Mouse (Mus musculus) lung, postnatal 0 days (tissue): ENCODE data around the gene Top2a. TPM values are rescaled to one million over a fixed set of nuclear protein-coding genes. Genes with fewer than 3 reads are reported as not detected.
A peak's percentile ranks its signal among the peaks of the same experiment; 100 is the strongest.

Source experiments
- ATAC-seq: fragments of 200-750 bp; cut with Nextera tagmentation; 2 replicates; pipeline ENCODE4 v1.8.0; 2017; ENCODE audit warnings: moderate library complexity
- DNase-seq: peaks from one replicate; pipeline ENCODE4 v3.0.0-alpha.2; 2016; ENCODE audit warnings: low spot score
- H3K27ac ChIP-seq: fragments of 300-500 bp; sonication (generic); 2 replicates; pipeline ENCODE4 v1.5.1; 2014; ENCODE audit warnings: antibody characterized with exemption, mild to moderate bottlenecking, low read length, mixed read lengths
- H3K27me3 ChIP-seq: fragments of 300-500 bp; sonication (generic); replicated peaks from 2 replicates; pipeline ENCODE4 v1.6.1; 2014; ENCODE audit warnings: low read length, mixed read lengths; ENCODE audit not compliant: insufficient read depth
- H3K36me3 ChIP-seq: fragments of 300-500 bp; sonication (generic); 2 replicates; pipeline ENCODE4 v1.6.1; 2014; ENCODE audit warnings: low read length, mixed read lengths; ENCODE audit not compliant: insufficient read depth
- H3K4me1 ChIP-seq: fragments of 300-500 bp; sonication (generic); 2 replicates; pipeline ENCODE4 v1.6.1; 2014; ENCODE audit warnings: antibody characterized with exemption, low read depth, low read length, mixed read lengths; ENCODE audit not compliant: insufficient read depth
- H3K4me2 ChIP-seq: fragments of 300-500 bp; sonication (generic); replicated peaks from 2 replicates; pipeline ENCODE4 v1.6.1; 2014; ENCODE audit warnings: low read depth, mild to moderate bottlenecking, low read length, moderate library complexity, mixed read lengths
- H3K4me3 ChIP-seq: fragments of 300-500 bp; sonication (generic); 2 replicates; pipeline ENCODE4 v1.5.1; 2014; ENCODE audit warnings: low read depth, low read length
- H3K9ac ChIP-seq: fragments of 300-500 bp; sonication (generic); replicated peaks from 2 replicates; pipeline ENCODE4 v1.6.1; 2014; ENCODE audit warnings: low read depth, mild to moderate bottlenecking
- H3K9me3 ChIP-seq: fragments of 300-500 bp; sonication (generic); 2 replicates; pipeline ENCODE4 v1.6.1; 2016; ENCODE audit warnings: low read length, mixed read lengths
- CTCF ChIP-seq: IDR thresholded peaks from 2 replicates; pipeline ENCODE4 v1.5.1; 2016; ENCODE audit warnings: antibody characterized with exemption, mild to moderate bottlenecking
- EP300 ChIP-seq: IDR thresholded peaks from 2 replicates; pipeline ENCODE4 v1.6.1; 2016; ENCODE audit warnings: antibody characterized with exemption, mild to moderate bottlenecking, control low read depth
- WGBS: fragments of 180-500 bp; shearing (Covaris S2); extraction: QIAGEN DNeasy Blood & Tissue Kit; methylation state at CpG from one replicate; pipeline ENCODE4 v1.1.7; 2014; 5-methylcytosine and 5-hydroxymethylcytosine counted together
- polyA plus RNA-seq: library from polyadenylated mRNA; unstranded; fragments of >200 nt; fragmentation: Nextera tagmentation; extraction: Ambion mirVana; gene quantifications from 2 replicates; pipeline ENCODE4 v1.2.1, GENCODE M21; 2015

Gene Top2a
- polyA plus RNA-seq, 1 experiment from 2014 or later: 11.1 TPM

GRCm38 (mm10) chr11:98964616-98965415, 59.2 kb downstream of the Top2a start:
- WGBS: 16% methylated on average over 15 of the region's 15 CpGs
- H3K27me3 ChIP-seq: no peaks in the 10 kb centered on the region
- peak overlapping the region; percentile 10; the same call in 1 of the 2 replicates for H3K4me3 ChIP-seq
- TF ChIP-seq EP300 (no peak), CTCF (no peak)
- H3K36me3 ChIP-seq: peaks cover 7% of the 10 kb centered on the region
- H3K4me2 ChIP-seq: peak overlapping the region; percentile 98
- no peak for ATAC-seq
- DNase-seq: no peak
- peak overlapping the region; percentile 29 for H3K9ac ChIP-seq
- H3K27ac ChIP-seq: peak overlapping the region; percentile 84
- peaks cover 43% of the 10 kb centered on the region for H3K4me1 ChIP-seq
- H3K9me3 ChIP-seq: no peaks in the 10 kb centered on the region

- TF ChIP-seq EP300 (no peak), CTCF (no peak)
- peak overlapping the region; percentile 98 for H3K4me2 ChIP-seq
- WGBS: 5% methylated on average over 6 of the region's 6 CpGs
- peak overlapping the region; percentile 63 for H3K4me3 ChIP-seq
- peaks cover 3% of the 10 kb centered on the region; the same call in 1 of the 2 replicates for H3K36me3 ChIP-seq
- H3K27ac ChIP-seq: peak overlapping the region; percentile 84
- no peak for ATAC-seq
- peak overlapping the region; percentile 29; the same call in 1 of the 2 replicates for H3K9ac ChIP-seq
- no peak for DNase-seq
- H3K27me3 ChIP-seq: no peaks in the 10 kb centered on the region
- peaks cover 45% of the 10 kb centered on the region for H3K4me1 ChIP-seq
- no peaks in the 10 kb centered on the region for H3K9me3 ChIP-seq
These were observed 59.8 kb downstream of the Top2a start for GRCm38 (mm10) chr11:98964201-98964615.

DNA sequence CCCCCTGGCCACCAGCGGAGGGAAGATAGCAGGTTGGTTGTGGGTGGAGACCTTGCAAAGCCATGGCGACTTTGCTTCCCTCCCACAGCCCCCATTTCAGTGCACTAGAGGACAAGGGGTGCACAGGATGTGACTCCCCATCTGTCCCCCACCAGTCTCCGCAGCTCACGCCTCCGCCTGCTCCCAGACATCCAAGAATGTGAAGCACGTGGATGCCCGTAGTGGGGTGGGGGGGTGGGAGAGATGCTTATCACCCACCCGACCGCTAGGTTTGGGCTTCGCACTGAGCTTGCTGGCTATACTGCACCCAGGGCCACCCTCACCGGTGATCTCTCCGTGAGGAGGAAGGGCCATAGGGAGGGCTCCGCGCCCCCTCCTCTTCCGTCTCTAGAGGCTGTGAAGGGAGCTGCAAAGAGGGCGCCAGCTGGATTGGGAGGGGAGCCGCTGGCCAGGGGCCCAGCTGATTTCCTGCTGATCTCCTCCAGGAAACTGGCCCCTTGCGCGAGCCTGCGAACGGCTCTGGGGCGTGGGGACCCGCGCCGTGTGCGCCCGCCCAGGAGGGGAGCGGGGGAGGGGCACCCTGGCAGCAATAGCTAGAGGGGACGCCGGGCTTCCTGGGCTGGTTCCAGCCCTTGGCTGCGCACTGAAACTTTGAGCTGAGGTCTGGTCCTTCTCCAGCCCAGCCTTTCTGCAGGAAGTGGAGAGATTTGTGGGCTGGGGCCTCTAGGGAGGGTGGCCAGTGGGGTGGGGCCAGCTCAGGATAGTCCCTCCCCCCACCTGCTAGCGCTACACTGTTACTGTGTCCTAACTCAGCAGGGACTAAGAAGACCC, 60.6 kb downstream of the Top2a start:
- WGBS: under 1% methylated on average over 22 of the region's 32 CpGs
- peaks cover 3% of the 10 kb centered on the region; the same call in 1 of the 2 replicates for H3K36me3 ChIP-seq
- TF ChIP-seq CTCF (peak; percentile 44), EP300 (peak; percentile 57)
- peaks cover 42% of the 10 kb centered on the region for H3K4me1 ChIP-seq
- peak overlapping the region; percentile 63 for H3K4me3 ChIP-seq
- ATAC-seq: peak; percentile 82
- H3K9ac ChIP-seq: peak overlapping the region; percentile 69
- peak overlapping the region; percentile 84 for H3K27ac ChIP-seq
- no peaks in the 10 kb centered on the region for H3K27me3 ChIP-seq
- peak overlapping the region; percentile 98 for H3K4me2 ChIP-seq
- no peaks in the 10 kb centered on the region for H3K9me3 ChIP-seq
- peak; percentile 97 for DNase-seq

DNA sequence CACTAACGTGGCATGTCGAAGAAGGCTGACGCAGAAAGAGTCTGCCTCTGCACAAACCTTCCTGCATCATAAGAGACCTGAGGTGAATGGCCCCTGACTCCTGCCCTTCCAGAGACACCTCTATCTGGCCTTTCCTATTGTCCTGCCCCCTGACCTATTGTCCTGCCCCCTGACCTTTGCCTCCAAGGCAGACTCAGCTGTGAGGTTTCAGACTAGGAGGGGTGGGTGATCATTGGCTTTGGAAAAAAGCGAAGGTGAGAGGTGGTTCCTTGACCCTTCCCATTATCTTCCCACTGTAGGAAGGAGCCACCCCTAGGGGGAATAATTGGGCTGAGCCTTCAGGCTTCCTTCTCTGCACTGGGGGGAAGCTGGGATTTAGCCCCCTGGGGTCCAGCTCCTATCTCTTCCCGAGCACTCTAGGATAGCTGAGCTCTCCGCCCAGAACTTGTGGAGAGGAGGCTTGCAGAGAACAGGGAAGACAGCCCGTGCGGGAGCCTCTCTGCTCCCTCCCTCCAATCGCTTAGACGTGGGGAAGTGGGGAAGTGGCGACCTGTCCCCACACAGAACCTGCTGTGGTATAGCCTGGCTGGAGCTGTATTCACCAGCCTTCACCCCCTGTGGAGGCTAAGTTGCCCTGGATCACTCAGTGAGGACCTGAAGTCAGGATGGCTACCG, 61.4 kb downstream of the Top2a start:
- H3K4me3 ChIP-seq: peak overlapping the region; percentile 63
- DNase-seq (no peak), ATAC-seq (no peak)
- peak overlapping the region; percentile 69 for H3K9ac ChIP-seq
- peak overlapping the region; percentile 98 for H3K4me2 ChIP-seq
- no peaks in the 10 kb centered on the region for H3K27me3 ChIP-seq
- H3K36me3 ChIP-seq: peaks cover 3% of the 10 kb centered on the region; the same call in 1 of the 2 replicates
- WGBS: 11% methylated on average over 12 of the region's 12 CpGs
- no peak for TF ChIP-seq EP300
- TF ChIP-seq CTCF: 0 out of 2 replicates have a peak, but pooled peaks have one; percentile 22
- H3K9me3 ChIP-seq: no peaks in the 10 kb centered on the region
- peak overlapping the region; percentile 84 for H3K27ac ChIP-seq
- peaks cover 40% of the 10 kb centered on the region for H3K4me1 ChIP-seq

DNA sequence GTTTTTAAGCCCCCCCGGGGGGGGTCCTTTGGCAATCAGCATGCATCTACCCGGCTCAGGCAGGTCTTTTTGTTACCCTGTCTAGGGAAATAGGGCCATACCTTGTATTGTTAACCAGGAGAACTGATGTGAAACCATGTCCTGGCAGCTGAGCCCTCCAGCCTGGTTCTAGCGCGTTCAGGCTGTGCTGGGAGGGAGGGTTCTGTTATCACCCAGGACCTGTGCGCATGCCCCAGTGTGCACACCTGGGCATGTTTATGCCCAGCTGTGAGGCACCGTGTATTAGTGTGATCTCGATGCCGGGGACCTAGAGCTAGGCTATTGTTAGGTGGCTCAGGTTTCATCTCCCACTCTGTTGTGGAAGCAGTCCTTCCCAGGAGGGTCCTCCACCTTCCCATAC, 62.2 kb downstream of the Top2a start:
- Histone ChIP-seq H3K27ac (peak overlapping the region; percentile 86), H3K9ac (peak overlapping the region; percentile 69), H3K27me3 (no peaks in the 10 kb centered on the region), H3K4me3 (peak overlapping the region; percentile 63), H3K4me2 (peak overlapping the region; percentile 98), H3K4me1 (peaks cover 38% of the 10 kb centered on the region), H3K36me3 (peaks cover 3% of the 10 kb centered on the region; the same call in 1 of the 2 replicates), H3K9me3 (no peaks in the 10 kb centered on the region)
- ATAC-seq (no peak), DNase-seq (peak; percentile 28)
- 6% methylated on average over 8 of the region's 8 CpGs for WGBS
- TF ChIP-seq EP300 (no peak), CTCF (no peak)
